Mouse (Mus musculus): ENCODE measurements around the gene Ndufa10.
A peak's percentile ranks its signal among the peaks of the same experiment; 100 is the strongest.
"Not testable (repeated sequence)": the region's sequence is repeated elsewhere in the genome, so short reads cannot be mapped to it uniquely, and the experiment has no call there.

Ndufa10 gene

GRCm38 (mm10) chr1:92473165-92474041 lies at the start of gene Ndufa10:
Ndufa10 (minus strand) TSS chr1:92473860.
- peak; percentile 87 for DNase-seq (ENCODE audit: extremely low read depth, low read depth)

- DNase-seq (ENCODE audit: extremely low read depth, low read depth), result no peak
These were observed 47.7 kb upstream of the Ndufa10 start for GRCm38 (mm10) chr1:92521376-92521775.

- no peak for DNase-seq (ENCODE audit: extremely low read depth, low read depth)
These were observed 45.4 kb upstream of the Ndufa10 start for GRCm38 (mm10) chr1:92519046-92519445.

GRCm38 (mm10) chr1:92518561-92518960 lies 44.9 kb upstream of the Ndufa10 start, which contains the start of gene Olfr1414:
Olfr1414 (minus strand) TSS chr1:92518661.
- no peak for DNase-seq (ENCODE audit: extremely low read depth, low read depth)

- no peak for DNase-seq (ENCODE audit: extremely low read depth, low read depth)
These were observed 41.7 kb upstream of the Ndufa10 start for GRCm38 (mm10) chr1:92515390-92515789.

- DNase-seq (ENCODE audit: extremely low read depth, low read depth), result not testable (repeated sequence)
These were observed 38.0 kb upstream of the Ndufa10 start for GRCm38 (mm10) chr1:92511646-92512045.

GRCm38 (mm10) chr1:92496001-92496400 lies 22.3 kb upstream of the Ndufa10 start, which contains the start of gene Olfr1415:
Olfr1415 (minus strand) TSS chr1:92496101.
- no peak for DNase-seq (ENCODE audit: extremely low read depth, low read depth)

- DNase-seq (ENCODE audit: extremely low read depth, low read depth), result no peak
These were observed 11.4 kb upstream of the Ndufa10 start, which contains the start of gene Olfr1416 for GRCm38 (mm10) chr1:92485013-92485412. Olfr1416 (minus strand) TSS chr1:92485113.

- peak; percentile 26 for DNase-seq (ENCODE audit: extremely low read depth, low read depth)
These were observed 462 bp upstream of the Ndufa10 start for GRCm38 (mm10) chr1:92474066-92474578.

GRCm38 (mm10) chr1:92468891-92469290 lies 4.8 kb downstream of the Ndufa10 start:
- DNase-seq (ENCODE audit: extremely low read depth, low read depth), result no peak

GRCm38 (mm10) chr1:92458416-92458815 lies 15.2 kb downstream of the Ndufa10 start:
- no peak for DNase-seq (ENCODE audit: extremely low read depth, low read depth)

GRCm38 (mm10) chr1:92457758-92458157 lies 15.9 kb downstream of the Ndufa10 start:
- no peak for DNase-seq (ENCODE audit: extremely low read depth, low read depth)

- peak; percentile 45 for DNase-seq (ENCODE audit: extremely low read depth, low read depth)
These were observed 19.8 kb downstream of the Ndufa10 start for GRCm38 (mm10) chr1:92453751-92454445.

GRCm38 (mm10) chr1:92448293-92448692 lies 25.4 kb downstream of the Ndufa10 start:
- no peak for DNase-seq (ENCODE audit: extremely low read depth, low read depth)

GRCm38 (mm10) chr1:92441453-92442063 lies 32.1 kb downstream of the Ndufa10 start:
- DNase-seq (ENCODE audit: extremely low read depth, low read depth), result peak; percentile 92

GRCm38 (mm10) chr1:92440066-92440750 lies 33.5 kb downstream of the Ndufa10 start:
- DNase-seq (ENCODE audit: extremely low read depth, low read depth), result no peak

- DNase-seq (ENCODE audit: extremely low read depth, low read depth), result no peak
These were observed 35.9 kb downstream of the Ndufa10 start for GRCm38 (mm10) chr1:92437678-92438271.

- DNase-seq (ENCODE audit: extremely low read depth, low read depth), result no peak
These were observed 36.8 kb downstream of the Ndufa10 start for GRCm38 (mm10) chr1:92436831-92437321.

GRCm38 (mm10) chr1:92434986-92435385 lies 38.7 kb downstream of the Ndufa10 start:
- no peak for DNase-seq (ENCODE audit: extremely low read depth, low read depth)

- no peak for DNase-seq (ENCODE audit: extremely low read depth, low read depth)
These were observed 40.9 kb downstream of the Ndufa10 start for GRCm38 (mm10) chr1:92432791-92433190.

All from MEL-GATA-1-ER (cell line).